Mouse (Mus musculus): ENCODE measurements around the gene Rpn2. TPM values are rescaled to one million over a fixed set of nuclear protein-coding genes. Genes with fewer than 3 reads are reported as not detected.

Rpn2 gene
- total RNA-seq, 2 experiments from 2014 or later, result 314 to 354 TPM

- no peak for ATAC-seq (replicated peaks; ENCODE audit: poor library complexity)
These were observed 30.8 kb downstream of the Rpn2 start for GRCm38 (mm10) chr2:157309611-157310010.

- no peak for ATAC-seq (replicated peaks; ENCODE audit: poor library complexity)
These were observed 32.3 kb downstream of the Rpn2 start for GRCm38 (mm10) chr2:157310963-157311637.

GRCm38 (mm10) chr2:157313718-157314117, 34.9 kb downstream of the Rpn2 start:
- ATAC-seq (replicated peaks; ENCODE audit: poor library complexity), result no peak

- no peak for ATAC-seq (replicated peaks; ENCODE audit: poor library complexity)
These were observed 35.5 kb downstream of the Rpn2 start for GRCm38 (mm10) chr2:157314310-157314709.

GRCm38 (mm10) chr2:157315486-157315885, 36.7 kb downstream of the Rpn2 start:
- no peak for ATAC-seq (replicated peaks; ENCODE audit: poor library complexity)

- ATAC-seq (replicated peaks; ENCODE audit: poor library complexity), result no peak
These were observed 37.6 kb downstream of the Rpn2 start for GRCm38 (mm10) chr2:157316358-157316933.

GRCm38 (mm10) chr2:157317220-157317619, 38.4 kb downstream of the Rpn2 start:
- no peak for ATAC-seq (replicated peaks; ENCODE audit: poor library complexity)

GRCm38 (mm10) chr2:157320135-157320534, 41.3 kb downstream of the Rpn2 start:
- no peak for ATAC-seq (replicated peaks; ENCODE audit: poor library complexity)

- ATAC-seq (replicated peaks; ENCODE audit: poor library complexity), result no peak
These were observed 42.1 kb downstream of the Rpn2 start for GRCm38 (mm10) chr2:157320886-157321285.

GRCm38 (mm10) chr2:157322029-157322766, 43.4 kb downstream of the Rpn2 start:
- ATAC-seq (replicated peaks; ENCODE audit: poor library complexity), result no peak

GRCm38 (mm10) chr2:157325238-157325637, 46.4 kb downstream of the Rpn2 start:
- no peak for ATAC-seq (replicated peaks; ENCODE audit: poor library complexity)

- ATAC-seq (replicated peaks; ENCODE audit: poor library complexity), result no peak
These were observed 49.3 kb downstream of the Rpn2 start for GRCm38 (mm10) chr2:157328106-157328505.

- ATAC-seq (replicated peaks; ENCODE audit: poor library complexity), result no peak
These were observed 49.8 kb downstream of the Rpn2 start for GRCm38 (mm10) chr2:157328570-157328969.

- no peak for ATAC-seq (replicated peaks; ENCODE audit: poor library complexity)
These were observed 53.2 kb downstream of the Rpn2 start for GRCm38 (mm10) chr2:157332059-157332458.

GRCm38 (mm10) chr2:157338663-157339062, 59.8 kb downstream of the Rpn2 start:
- ATAC-seq (replicated peaks; ENCODE audit: poor library complexity), result peak; percentile 95

- ATAC-seq (replicated peaks; ENCODE audit: poor library complexity), result no peak
These were observed 60.7 kb downstream of the Rpn2 start for GRCm38 (mm10) chr2:157339532-157339931.

- no peak for ATAC-seq (replicated peaks; ENCODE audit: poor library complexity)
These were observed 61.5 kb downstream of the Rpn2 start for GRCm38 (mm10) chr2:157340221-157340741.

- ATAC-seq (replicated peaks; ENCODE audit: poor library complexity), result peak; percentile 62
These were observed 62.9 kb downstream of the Rpn2 start for GRCm38 (mm10) chr2:157341554-157342270.

- no peak for ATAC-seq (replicated peaks; ENCODE audit: poor library complexity)
These were observed 63.6 kb downstream of the Rpn2 start for GRCm38 (mm10) chr2:157342328-157342926.

- ATAC-seq (replicated peaks; ENCODE audit: poor library complexity), result no peak
These were observed 64.5 kb downstream of the Rpn2 start for GRCm38 (mm10) chr2:157343337-157343736.

Data from megakaryocyte progenitor cell, adult 5-6 weeks (primary cell).